In genomic region chr11:106727967-106728366, GRCm38 (mm10) we compare ENCODE assay signal across 24 mouse cellular contexts. TPM values are rescaled to one million over a fixed set of nuclear protein-coding genes. Genes with fewer than 3 reads are reported as not detected.
DNase-seq lines count a peak whose midpoint lies in the region; TF ChIP-seq lines count a peak whose summit lies in the region.
"Had no signal": no experiment of that assay in that cellular context is flagged by ENCODE, and none has a peak within 500 bp of the region (broad histone marks: within the 10 kb centered on the region; RNA-seq: fewer than 3 reads in every experiment).

No protein-coding gene starts in this region.

- no peak overlapping the region for H3K9ac ChIP-seq in heart, adult 2 months (ENCODE audit: low read depth, low read length)
- H3K9ac ChIP-seq: hindbrain, embryonic 12.5 days; midbrain, embryonic 12.5 days; neural tube, embryonic 12.5 days; stomach, embryonic 15.5 days had no signal

- TF ChIP-seq POLR2A in heart, adult 2 months (IDR thresholded peaks at IDR 0.05; ENCODE audit: insufficient read depth, low read depth, low read length), result no peak

- no peak for TF ChIP-seq EP300 in heart, adult 2 months (IDR thresholded peaks at IDR 0.05; ENCODE audit: insufficient read depth, low read depth, low read length)

- WGBS in heart, adult 2 months, result 75% methylated on average over 5 of the region's 5 CpGs

- intact Hi-C loops in heart, adult 2 months (cut with DNase I), result no loop called here
- intact Hi-C loops in heart, postnatal 36 days (cut with DNase I), result loop anchor here (2.0 kb wide), 1 partner anchor 17 kb away; no protein-coding TSS in a partner anchor
- intact Hi-C loops in left cerebral cortex, postnatal 14 days (cut with DNase I), result no loop called here

- TF ChIP-seq CTCF in heart, adult 2 months (IDR thresholded peaks at IDR 0.05), result no peak
- TF ChIP-seq CTCF in layer of hippocampus, adult 2 months (conservative IDR thresholded peaks at IDR 0.05), result no peak

- H3K27me3 ChIP-seq in heart, adult 2 months (ENCODE audit: control insufficient read depth, insufficient read depth, low read length), result no peaks in the 10 kb centered on the region
- H3K27me3 ChIP-seq: hindbrain, embryonic 12.5 days; midbrain, embryonic 12.5 days; neural tube, embryonic 12.5 days; Patski; stomach, embryonic 15.5 days had no signal

- no peak for DNase-seq in heart, adult 2 months
- DNase-seq in heart, postnatal 36 days, result no peak
- no peak for DNase-seq in layer of hippocampus, adult 2 months (ENCODE audit: low spot score in 2 of 2)
- DNase-seq in layer of hippocampus, adult 18-20 months (ENCODE audit: low spot score in 2 of 2), result no peak
- DNase-seq in forelimb bud, embryonic 11.5 days (ENCODE audit: low read depth, low spot score), result peak; percentile 47
- no peak for DNase-seq in left cerebral cortex, postnatal 14 days (ENCODE audit: low spot score in 2 of 2)
- DNase-seq in left cerebral cortex, adult 9 months (ENCODE audit: low spot score in 2 of 2), result no peak
- DNase-seq: adrenal gland, postnatal 36 days; cerebellum, adult 11-12 months; cerebellum, postnatal 10 days; gastrocnemius, adult 2 months; kidney, adult 11 months; kidney, postnatal 4 days; right cerebral cortex, adult 18-20 months; right cerebral cortex, postnatal 4 days; thymus, postnatal 36 days had no signal

- H3K79me2 ChIP-seq in heart, adult 2 months (replicated peaks; ENCODE audit: control insufficient read depth, insufficient read depth, low read length), result no peaks in the 10 kb centered on the region

- H3K4me1 ChIP-seq in heart, adult 2 months (ENCODE audit: control insufficient read depth, insufficient read depth, low read length), result peaks cover 11% of the 10 kb centered on the region
- H3K4me1 ChIP-seq in brown adipose tissue, adult 24 weeks (ENCODE audit: control insufficient read depth, insufficient read depth, insufficient read length, low read length), result peaks cover 3% of the 10 kb centered on the region; the same call in 1 of the 2 replicates
- H3K4me1 ChIP-seq: stomach, embryonic 15.5 days had no signal

- no peak overlapping the region for H3K4me3 ChIP-seq in heart, adult 2 months
- no peak overlapping the region for H3K4me3 ChIP-seq in layer of hippocampus, adult 2 months
- no peak overlapping the region for H3K4me3 ChIP-seq in brown adipose tissue, adult 24 weeks (ENCODE audit: insufficient read depth, low read depth, low read length)
- H3K4me3 ChIP-seq: gastrocnemius, adult 2 months; hindbrain, embryonic 12.5 days; left cerebral cortex, adult 2 months; midbrain, embryonic 12.5 days; neural tube, embryonic 12.5 days; stomach, embryonic 15.5 days had no signal

- peak overlapping the region; percentile 57 for H3K27ac ChIP-seq in heart, adult 2 months
- peak overlapping the region; percentile 48; the same call in 1 of the 2 replicates for H3K27ac ChIP-seq in layer of hippocampus, adult 2 months
- H3K27ac ChIP-seq in brown adipose tissue, adult 24 weeks (replicated peaks; ENCODE audit: low read depth, low read length), result 0 out of 2 replicates have a peak overlapping the region, but pooled peaks have one; percentile 23
- H3K27ac ChIP-seq: hindbrain, embryonic 12.5 days; left cerebral cortex, adult 2 months; macrophage; midbrain, embryonic 12.5 days; neural tube, embryonic 12.5 days; stomach, embryonic 15.5 days had no signal

- no peaks in the 10 kb centered on the region; the same call in 1 of the 2 replicates for H3K36me3 ChIP-seq in heart, adult 2 months (ENCODE audit: control insufficient read depth, insufficient read depth, low read length)
- H3K36me3 ChIP-seq: hindbrain, embryonic 12.5 days; midbrain, embryonic 12.5 days; neural tube, embryonic 12.5 days; stomach, embryonic 15.5 days had no signal

RNA-seq across cellular contexts. Expression of gene Pecam1, which starts 22.5 kb away (rescaled TPM):
- total RNA-seq in heart, adult 2 months (2021), result 100 to 1,000 TPM; 114 to 123 TPM
- polyA plus RNA-seq in heart, adult 2 months (2012; rRNA removed), result 78.3 and 130 TPM in 2 replicates
- 100 to 1,000 TPM; 120 to 139 TPM for total RNA-seq in heart, postnatal 36 days (2021)
- total RNA-seq in layer of hippocampus, adult 2 months (2021), result 10 to 100 TPM; 15.9 to 20.4 TPM
- 10 to 100 TPM; 14.3 to 15.8 TPM for total RNA-seq in layer of hippocampus, adult 18-20 months (2021)
- polyA plus RNA-seq in brown adipose tissue, adult 24 weeks (2012; ENCODE audit: insufficient read depth, insufficient read length, missing spikeins), result 31.7 and 54.7 TPM in 2 replicates
- total RNA-seq in left cerebral cortex, postnatal 14 days (2021), result 10 to 100 TPM; 19.2 to 21.7 TPM

RNA-seq across cellular contexts. Expression of gene Milr1, which starts 23.1 kb away (rescaled TPM):
- total RNA-seq in heart, adult 2 months (2021), result 1 to 10 TPM in 1 of 2 experiments, under 1 TPM in 1; 0.93 to 1.4 TPM
- 0.29 and 0.56 TPM in 2 replicates for polyA plus RNA-seq in heart, adult 2 months (2012; rRNA removed)
- total RNA-seq in heart, postnatal 36 days (2021), result 1 to 10 TPM in 1 of 2 experiments, under 1 TPM in 1; 0.97 to 1.0 TPM
- total RNA-seq in layer of hippocampus, adult 2 months (2021), result not detected
- total RNA-seq in layer of hippocampus, adult 18-20 months (2021), result under 1 TPM in 1 of 2 experiments, not detected in 1; 0.20 TPM
- polyA plus RNA-seq in brown adipose tissue, adult 24 weeks (2012; ENCODE audit: insufficient read depth, insufficient read length, missing spikeins), result 0.95 TPM in 1 of 2 replicates, not detected in the other
- under 1 TPM in 1 of 2 experiments, not detected in 1; 0.21 TPM for total RNA-seq in left cerebral cortex, postnatal 14 days (2021)
- total RNA-seq: gastrocnemius, adult 2 months had no signal

RNA-seq across cellular contexts. Expression of gene Polg2, which starts 51.4 kb away (rescaled TPM):
- 1 to 10 TPM; 3.7 to 4.2 TPM for total RNA-seq in heart, adult 2 months (2021)
- polyA plus RNA-seq in heart, adult 2 months (2012; rRNA removed), result 2.7 and 3.8 TPM in 2 replicates
- total RNA-seq in heart, postnatal 36 days (2021), result 1 to 10 TPM; 4.4 to 4.5 TPM
- 1 to 10 TPM; 3.1 to 5.0 TPM for total RNA-seq in layer of hippocampus, adult 2 months (2021)
- total RNA-seq in layer of hippocampus, adult 18-20 months (2021), result 1 to 10 TPM; 4.0 to 4.9 TPM
- 4.6 and 5.1 TPM in 2 replicates for polyA plus RNA-seq in brown adipose tissue, adult 24 weeks (2012; ENCODE audit: insufficient read depth, insufficient read length, missing spikeins)
- 1 to 10 TPM; 3.6 to 4.3 TPM for total RNA-seq in left cerebral cortex, postnatal 14 days (2021)

Comparison
In these comparisons a context has a peak if more than half of its experiments do, and no peak if none do; other contexts are left out.
1. RNA of gene Pecam1, which starts 22.5 kb away (total RNA-seq): 120 to 139 TPM in heart, postnatal 36 days and 114 to 123 TPM in heart, adult 2 months; 19.2 to 21.7 TPM in left cerebral cortex, postnatal 14 days, 15.9 to 20.4 TPM in layer of hippocampus, adult 2 months and 14.3 to 15.8 TPM in layer of hippocampus, adult 18-20 months; every median in the first group is over 4 times any median in the second.
2. Peak in every context shown above with its lines, with median percentiles within 50 percentile points of each other: H3K27ac ChIP-seq.